ENCODE assay signal across 10 mouse cellular contexts in genomic region chr17:58820588-58821195, GRCm38 (mm10).
DNase-seq lines count a peak whose midpoint lies in the region; ATAC-seq and TF ChIP-seq lines count a peak whose summit lies in the region.
"Had no signal": no experiment of that assay in that cellular context is flagged by ENCODE, and none has a peak within 500 bp of the region (broad histone marks: within the 10 kb centered on the region; RNA-seq: fewer than 3 reads in every experiment).

No protein-coding gene starts in this region.

- DNase-seq in hindbrain, embryonic 10.5 days (ENCODE audit: low spot score) = no peak
- no peak for DNase-seq in Patski (ENCODE audit: low read depth, low spot score)
- DNase-seq in forebrain, embryonic 14.5 days (ENCODE audit: low spot score) = peak; percentile 73
- DNase-seq in thymus, postnatal 14 days = no peak
- DNase-seq in heart, adult 9 months (ENCODE audit: low spot score in 2 of 2) = no peak
- no peak for DNase-seq in gastrocnemius, postnatal 4 days (ENCODE audit: low spot score in 2 of 2)
- DNase-seq: gastrocnemius, adult 2 months; thymus, postnatal 36 days had no signal

- WGBS in hindbrain, embryonic 16.5 days = 51% methylated on average over 4 of the region's 4 CpGs
- WGBS in hindbrain, embryonic 10.5 days = 70% methylated on average over 4 of the region's 4 CpGs
- 18% methylated on average over 4 of the region's 4 CpGs for WGBS in forebrain, embryonic 14.5 days
- WGBS in midbrain, embryonic 16.5 days = 18% methylated on average over 4 of the region's 4 CpGs

- H3K4me3 ChIP-seq in hindbrain, embryonic 16.5 days (ENCODE audit: low read length) = no peak overlapping the region
- no peak overlapping the region for H3K4me3 ChIP-seq in hindbrain, embryonic 10.5 days
- no peak overlapping the region for H3K4me3 ChIP-seq in forebrain, embryonic 14.5 days (ENCODE audit: low read depth, low read length)
- no peak overlapping the region for H3K4me3 ChIP-seq in midbrain, embryonic 16.5 days (ENCODE audit: low read depth, low read length)
- H3K4me3 ChIP-seq: gastrocnemius, adult 2 months had no signal

- POLR2A ChIA-PET in Patski (lab: Charles Lee) = no interaction called here

- CTCF ChIA-PET in Patski (lab: Charles Lee) = interaction anchor here (0.6 kb wide), 1 partner anchor 232 kb away, joined by 3 read pairs; no protein-coding TSS in a partner anchor

- H3K9ac ChIP-seq in hindbrain, embryonic 16.5 days (ENCODE audit: low read depth, low read length) = no peak overlapping the region
- H3K9ac ChIP-seq in forebrain, embryonic 14.5 days (ENCODE audit: low read length) = no peak overlapping the region
- no peak overlapping the region for H3K9ac ChIP-seq in midbrain, embryonic 16.5 days (ENCODE audit: low read depth, low read length)

- H3K27ac ChIP-seq in hindbrain, embryonic 16.5 days (ENCODE audit: low read depth, low read length) = no peak overlapping the region
- H3K27ac ChIP-seq in hindbrain, embryonic 10.5 days = no peak overlapping the region
- no peak overlapping the region for H3K27ac ChIP-seq in forebrain, embryonic 14.5 days (ENCODE audit: low read depth, low read length)
- H3K27ac ChIP-seq in midbrain, embryonic 16.5 days (ENCODE audit: low read length) = no peak overlapping the region
- H3K27ac ChIP-seq: gastrocnemius, adult 2 months had no signal

- in situ Hi-C loops in Patski (cut with MboI; ENCODE audit: low pct_unique_long_range_greater_than_20kb) = loop anchor here (5.0 to 25.0 kb wide), 3 partner anchors 233 to 1058 kb away; partner anchors contain the start of gene Cntnap5c

- ATAC-seq in hindbrain, embryonic 16.5 days = peak; percentile 70
- ATAC-seq in Patski = no peak
- peak; percentile 48; the same call in 1 of the 2 replicates for ATAC-seq in forebrain, embryonic 14.5 days
- ATAC-seq in midbrain, embryonic 16.5 days = peak; percentile 79

- no peaks in the 10 kb centered on the region for H3K27me3 ChIP-seq in hindbrain, embryonic 16.5 days (replicated peaks; ENCODE audit: control insufficient read depth, insufficient read depth, low read length)
- no peaks in the 10 kb centered on the region for H3K27me3 ChIP-seq in hindbrain, embryonic 10.5 days (ENCODE audit: insufficient read depth, poor library complexity, severe bottlenecking)
- H3K27me3 ChIP-seq in Patski = no peaks in the 10 kb centered on the region
- H3K27me3 ChIP-seq in forebrain, embryonic 14.5 days (replicated peaks; ENCODE audit: control insufficient read depth, insufficient read depth, low read length) = no peaks in the 10 kb centered on the region
- no peaks in the 10 kb centered on the region for H3K27me3 ChIP-seq in midbrain, embryonic 16.5 days (ENCODE audit: control insufficient read depth, insufficient read depth, low read depth, low read length)

- H3K36me3 ChIP-seq in hindbrain, embryonic 16.5 days (ENCODE audit: control insufficient read depth, insufficient read depth, low read length) = no peaks in the 10 kb centered on the region
- H3K36me3 ChIP-seq in hindbrain, embryonic 10.5 days = no peaks in the 10 kb centered on the region
- H3K36me3 ChIP-seq in forebrain, embryonic 14.5 days (ENCODE audit: control insufficient read depth, insufficient read depth, low read length) = no peaks in the 10 kb centered on the region
- H3K36me3 ChIP-seq in midbrain, embryonic 16.5 days (ENCODE audit: control insufficient read depth, insufficient read depth, low read length) = no peaks in the 10 kb centered on the region

- peak; percentile 46 for TF ChIP-seq CTCF in Patski (IDR thresholded peaks at IDR 0.05)

- no peaks in the 10 kb centered on the region for H3K9me3 ChIP-seq in hindbrain, embryonic 16.5 days (ENCODE audit: control insufficient read depth, low read length)
- no peaks in the 10 kb centered on the region for H3K9me3 ChIP-seq in hindbrain, embryonic 10.5 days
- no peaks in the 10 kb centered on the region for H3K9me3 ChIP-seq in forebrain, embryonic 14.5 days (replicated peaks; ENCODE audit: control insufficient read depth, low read length)
- H3K9me3 ChIP-seq in midbrain, embryonic 16.5 days (replicated peaks; ENCODE audit: control insufficient read depth, low read length, poor library complexity, severe bottlenecking) = no peaks in the 10 kb centered on the region

- no peak overlapping the region for H3K4me2 ChIP-seq in hindbrain, embryonic 16.5 days (ENCODE audit: low read length)
- no peak overlapping the region for H3K4me2 ChIP-seq in forebrain, embryonic 14.5 days (ENCODE audit: low read length)
- no peak overlapping the region for H3K4me2 ChIP-seq in midbrain, embryonic 16.5 days (ENCODE audit: low read length)

- no peaks in the 10 kb centered on the region for H3K4me1 ChIP-seq in hindbrain, embryonic 16.5 days (ENCODE audit: control insufficient read depth, insufficient read depth, low read depth, low read length)
- peaks cover 6% of the 10 kb centered on the region; the same call in 1 of the 2 replicates for H3K4me1 ChIP-seq in hindbrain, embryonic 10.5 days (replicated peaks)
- H3K4me1 ChIP-seq in forebrain, embryonic 14.5 days (ENCODE audit: control insufficient read depth, insufficient read depth, low read length) = no peaks in the 10 kb centered on the region
- peaks cover 3% of the 10 kb centered on the region; the same call in 1 of the 2 replicates for H3K4me1 ChIP-seq in midbrain, embryonic 16.5 days (ENCODE audit: control insufficient read depth, insufficient read depth, low read length)
